Mouse (Mus musculus): ENCODE measurements at regions not wholly inside any gene's neighbourhood (a gene's known extent, or its start where the extent isn't known, plus 50 kb on each side); places are given as distances from the start of the nearest gene placed in this dataset.
A peak's percentile ranks its signal among the peaks of the same experiment; 100 is the strongest.

GRCm38 (mm10) chr13:44308227-44308626 is 421.0 kb upstream of the Jarid2 start:
- DNase-seq: no peak

DNA sequence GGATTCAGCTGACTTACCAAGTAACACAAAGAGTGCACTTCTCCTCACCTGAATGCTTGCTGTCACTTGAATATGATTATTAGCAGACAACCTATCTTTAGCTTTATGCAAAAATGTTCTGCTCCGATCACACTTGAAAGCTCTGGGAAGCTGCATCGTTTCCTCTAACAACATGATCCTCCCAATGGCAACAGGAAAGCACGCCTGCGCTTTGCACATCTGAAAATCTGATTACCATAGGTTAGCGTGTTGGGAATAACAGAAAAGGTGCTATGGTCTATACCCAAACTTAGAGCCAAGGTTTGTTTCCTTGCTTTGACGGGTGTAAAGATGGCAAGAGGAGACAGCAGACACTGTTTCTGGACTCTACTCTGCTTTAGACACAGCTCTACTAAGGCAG is 417.0 kb upstream of the Jarid2 start:
- no peak for DNase-seq

DNA sequence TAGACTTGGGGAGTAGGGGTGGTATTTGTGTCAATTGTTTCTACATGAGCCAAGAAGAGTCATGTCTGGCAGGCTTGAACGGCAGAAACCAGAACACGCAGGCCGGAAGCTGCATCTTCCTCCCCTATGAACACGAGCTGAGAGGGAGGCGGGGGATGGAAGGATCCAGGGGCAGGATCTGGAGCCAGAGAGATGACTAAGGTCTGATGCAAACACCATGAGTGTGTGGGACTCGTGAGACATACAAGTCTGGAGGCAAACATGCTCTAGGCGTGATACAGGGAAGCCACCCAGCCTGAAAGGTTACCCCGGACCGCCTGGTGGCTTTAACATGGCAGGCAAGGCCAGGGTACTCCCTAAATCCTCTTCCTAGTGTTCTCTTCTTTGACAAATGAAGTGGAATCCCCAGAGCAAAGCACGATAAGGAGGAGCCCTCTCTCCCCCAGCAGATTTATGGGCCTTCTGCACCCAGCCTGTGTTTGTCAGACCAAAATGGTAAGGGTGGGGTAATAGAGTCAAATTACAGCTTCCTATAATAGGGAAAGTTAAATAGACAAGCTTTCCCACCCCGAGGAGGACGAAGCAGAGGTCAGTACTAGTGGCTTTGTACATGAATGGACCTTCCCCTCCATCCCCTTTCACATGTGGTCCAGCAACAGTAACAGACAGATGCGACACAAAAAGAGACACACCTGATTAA is 412.4 kb upstream of the Jarid2 start:
- DNase-seq: no peak

- DNase-seq: no peak
Measured at GRCm38 (mm10) chr13:44317596-44317995, 411.7 kb upstream of the Jarid2 start.

- DNase-seq: no peak
Measured at GRCm38 (mm10) chr13:44319101-44319500, 410.2 kb upstream of the Jarid2 start.

- DNase-seq: no peak
Measured at GRCm38 (mm10) chr13:44319511-44319910, 409.8 kb upstream of the Jarid2 start.

- no peak for DNase-seq
Measured at GRCm38 (mm10) chr13:44320311-44320710, 409.0 kb upstream of the Jarid2 start.

- no peak for DNase-seq
Measured at GRCm38 (mm10) chr13:44321009-44321596, 408.2 kb upstream of the Jarid2 start.

DNA sequence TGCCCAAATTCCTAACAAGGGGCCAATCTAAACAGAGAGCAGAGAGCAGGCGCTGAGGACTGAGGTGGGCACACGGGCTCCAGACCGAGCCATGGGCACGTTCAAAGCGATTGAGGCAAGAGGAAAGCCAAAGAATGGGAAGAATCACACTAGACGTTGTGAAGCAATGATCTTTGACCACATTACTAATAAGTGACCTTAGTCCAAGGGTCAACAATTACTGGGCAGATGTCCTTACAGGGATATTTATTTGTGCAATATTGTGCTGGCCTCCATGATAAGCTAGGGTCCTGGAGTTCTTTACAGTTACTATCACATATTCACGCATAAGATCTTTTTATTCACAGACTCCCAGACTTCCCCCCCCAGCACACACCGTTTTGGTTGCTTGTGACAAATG is 400.9 kb upstream of the Jarid2 start:
- no peak for DNase-seq

- no peak for DNase-seq
Measured at GRCm38 (mm10) chr13:44329161-44329560, 400.1 kb upstream of the Jarid2 start.

GRCm38 (mm10) chr13:44329701-44330100 is 399.6 kb upstream of the Jarid2 start:
- no peak for DNase-seq

DNA sequence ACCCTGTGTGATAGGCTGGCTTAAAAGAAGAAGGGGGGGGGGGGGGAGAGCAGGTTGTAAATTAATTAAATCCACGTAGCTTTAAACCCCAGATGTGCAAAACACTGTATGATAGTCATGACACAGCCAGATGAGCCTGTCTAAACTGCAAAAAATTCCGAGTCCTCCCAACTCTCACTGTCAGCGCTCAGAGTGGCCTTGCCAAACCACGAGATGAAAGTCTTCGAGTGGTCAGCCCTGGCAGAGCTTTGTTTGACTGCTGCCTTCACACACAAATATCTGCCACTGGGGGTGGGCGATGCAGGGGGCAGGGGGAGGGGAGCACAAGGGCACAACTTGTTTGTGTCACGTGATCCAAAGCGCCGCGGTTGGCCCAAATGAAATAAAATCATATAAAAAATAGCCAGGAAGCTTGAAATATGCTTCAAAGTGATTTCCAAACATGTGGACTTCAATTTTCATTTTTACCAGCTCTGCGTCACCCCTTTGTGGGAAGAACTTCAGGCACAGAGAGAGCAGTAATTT is 396.5 kb upstream of the Jarid2 start:
- no peak for DNase-seq

- DNase-seq: no peak
Measured at GRCm38 (mm10) chr13:44339061-44339741, 390.1 kb upstream of the Jarid2 start.

DNA sequence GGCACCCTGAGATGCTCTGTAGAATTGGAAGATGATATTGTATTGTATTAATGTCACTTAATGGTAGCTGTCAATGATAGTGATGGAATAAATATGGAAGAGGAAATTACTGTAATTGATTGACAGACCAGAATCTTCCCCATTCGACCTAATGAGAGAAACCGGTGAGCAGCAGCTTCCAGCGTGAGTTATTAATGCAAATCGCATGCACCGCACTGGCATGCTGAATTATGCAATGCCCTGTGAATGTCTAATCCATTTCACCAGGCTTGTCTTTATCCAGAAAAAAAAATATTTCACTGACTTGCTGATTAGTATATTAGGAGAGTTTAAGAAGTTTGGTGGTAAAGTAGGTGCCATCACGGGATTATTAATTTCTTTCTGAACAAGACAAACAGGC is 384.2 kb upstream of the Jarid2 start:
- no peak for DNase-seq

DNA sequence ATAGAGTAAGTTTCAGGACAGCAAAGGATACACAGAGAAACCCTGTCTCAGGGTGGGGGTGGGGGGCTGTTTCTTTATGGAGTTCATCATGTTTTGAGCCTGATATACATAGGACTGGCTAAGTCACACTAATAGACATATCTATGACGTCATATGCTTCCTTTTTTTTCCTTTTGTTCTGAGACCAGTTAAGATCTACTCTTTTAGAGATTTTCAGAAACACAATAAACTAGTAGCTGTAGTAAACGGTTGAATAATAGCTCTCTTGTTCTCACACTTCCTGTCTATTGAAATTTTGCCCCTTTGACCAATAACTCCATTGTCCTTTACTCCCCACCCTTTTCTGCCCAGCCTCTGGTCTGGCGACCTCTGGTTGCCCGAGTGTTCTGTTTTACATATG is 382.6 kb upstream of the Jarid2 start:
- DNase-seq: no peak

DNA sequence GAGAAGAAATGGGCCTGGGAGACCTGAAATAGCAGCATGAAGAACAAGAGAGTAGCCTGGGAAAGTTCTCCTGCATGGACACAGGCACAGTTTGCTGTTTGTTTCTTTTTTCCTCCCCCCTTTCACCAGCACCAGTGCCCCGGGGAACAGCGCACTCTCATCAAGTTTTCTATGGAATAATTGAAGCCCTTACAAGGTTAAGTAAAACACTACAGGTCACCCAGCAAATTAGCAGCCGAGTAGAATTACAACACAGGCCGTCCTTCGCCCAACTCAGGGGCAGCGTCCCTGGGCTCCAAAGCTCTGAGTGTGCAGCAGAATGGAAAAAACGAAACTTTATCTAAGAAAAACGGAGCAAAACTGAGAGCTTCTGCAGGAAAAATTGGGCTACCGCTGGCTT is 381.6 kb upstream of the Jarid2 start:
- DNase-seq: no peak

DNA sequence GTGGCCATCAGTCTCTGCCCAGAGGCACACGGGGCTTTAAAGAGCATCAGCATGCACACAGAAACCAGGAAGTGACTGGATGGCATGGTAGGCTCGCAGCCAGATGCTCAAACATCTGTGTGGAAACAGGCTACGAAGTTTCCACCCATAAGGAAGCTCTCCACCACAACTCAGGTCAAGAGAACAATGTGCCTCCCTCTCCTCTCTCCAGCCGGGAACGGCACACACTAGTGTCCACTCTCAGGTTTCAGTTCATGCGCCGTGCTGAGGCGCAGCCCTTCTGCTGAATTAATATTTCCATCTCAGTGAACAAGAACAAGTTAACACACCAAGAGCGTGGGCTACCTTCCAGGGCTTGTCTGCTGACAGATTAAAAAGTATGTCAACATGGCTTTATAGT is 375.4 kb upstream of the Jarid2 start:
- peak; percentile 5 for DNase-seq

GRCm38 (mm10) chr13:44355771-44356221 is 373.5 kb upstream of the Jarid2 start:
- no peak for DNase-seq

- no peak for DNase-seq
Measured at GRCm38 (mm10) chr13:44356981-44357380, 372.3 kb upstream of the Jarid2 start.

DNA sequence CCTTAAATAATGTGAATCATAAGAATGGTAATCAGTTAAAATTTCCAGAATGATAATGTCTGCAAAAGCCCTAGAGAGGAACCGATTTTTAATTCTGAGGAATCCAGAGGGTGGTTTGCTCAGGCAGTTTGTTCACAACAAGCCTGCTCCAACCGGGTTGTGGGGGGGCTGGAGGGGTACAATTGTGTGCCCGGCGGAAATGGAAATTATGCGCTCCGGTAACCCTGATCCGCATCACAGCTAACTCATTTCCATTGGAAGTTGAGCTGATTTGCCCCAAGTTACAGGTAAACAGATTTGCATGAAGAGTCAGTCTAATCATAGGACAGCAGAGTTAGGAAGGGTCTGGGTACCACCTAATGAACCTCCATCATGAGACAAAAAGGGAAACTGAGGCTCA is 369.9 kb upstream of the Jarid2 start:
- no peak for DNase-seq

DNA sequence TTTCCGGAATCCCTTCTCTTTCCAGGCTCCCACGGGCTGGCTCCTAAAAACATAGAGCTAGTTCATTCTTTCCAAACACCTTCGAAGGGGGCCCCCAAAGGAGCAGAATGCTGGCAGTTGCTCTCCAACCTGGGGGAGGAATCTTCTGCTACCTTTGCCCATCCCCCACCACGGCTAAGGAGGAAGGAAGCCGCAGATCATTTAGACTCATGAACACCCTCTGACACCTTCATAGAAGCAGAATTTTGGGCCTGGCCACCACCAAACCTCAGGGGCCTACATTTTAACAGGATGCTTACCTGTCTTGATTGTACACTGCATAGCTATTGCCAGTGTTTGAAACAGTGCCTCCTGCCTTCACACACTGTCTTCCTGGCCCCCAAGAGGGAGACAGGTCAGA is 369.3 kb upstream of the Jarid2 start:
- no peak for DNase-seq

GRCm38 (mm10) chr13:44360725-44361290 is 368.5 kb upstream of the Jarid2 start:
- DNase-seq: no peak

DNA sequence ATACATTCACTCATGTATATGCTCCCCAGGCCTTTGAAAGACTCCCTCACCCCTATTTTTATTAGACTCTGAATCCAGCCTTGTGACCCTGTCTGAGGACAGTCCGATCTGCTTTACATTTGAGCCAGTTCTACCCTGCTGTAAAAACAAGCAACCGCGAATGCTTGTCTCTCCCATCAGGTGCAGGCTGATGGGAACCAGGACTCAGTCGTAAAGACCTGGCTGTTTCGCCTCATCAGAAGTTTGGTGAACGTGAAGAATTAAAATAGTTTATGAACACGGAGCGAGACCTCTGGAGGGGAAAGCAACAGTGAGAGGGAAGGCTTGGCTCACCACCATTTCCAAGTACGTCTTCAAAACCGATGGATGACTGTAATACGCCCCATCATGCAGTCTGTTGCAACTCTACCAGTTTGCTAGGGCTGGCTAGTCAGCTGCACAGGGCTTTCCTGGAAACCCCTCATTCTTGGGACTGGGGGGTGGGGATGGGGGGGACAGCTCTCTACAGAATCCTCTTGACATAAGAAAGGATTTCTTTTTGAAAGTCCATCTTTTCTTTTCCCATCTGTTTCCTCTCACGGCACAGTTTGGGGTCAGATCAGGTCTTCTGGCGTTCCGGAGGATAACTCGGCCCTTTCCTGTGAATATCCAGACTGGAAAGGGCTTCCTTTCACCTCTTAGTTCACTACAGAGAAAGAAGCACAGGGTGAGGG is 366.8 kb upstream of the Jarid2 start:
- no peak for DNase-seq
